Comparison of ENCODE assay signal across 8 mouse cellular contexts in genomic region chr7:105743246-105743925, GRCm38 (mm10). TPM values are rescaled to one million over a fixed set of nuclear protein-coding genes. Genes with fewer than 3 reads are reported as not detected.
DNase-seq lines count a peak whose midpoint lies in the region; ATAC-seq and TF ChIP-seq lines count a peak whose summit lies in the region.
"Not testable (repeated sequence)": the region's sequence is repeated elsewhere in the genome, so short reads cannot be mapped to it uniquely, and the experiment has no call there.

No protein-coding gene starts in this region.

- H3K36me3 ChIP-seq in C2C12 (ENCODE audit: control insufficient read depth, insufficient read depth): peaks cover 44% of the 10 kb centered on the region
- peaks cover 43% of the 10 kb centered on the region for H3K36me3 ChIP-seq in forebrain, embryonic 14.5 days (ENCODE audit: control insufficient read depth, insufficient read depth, low read length)
- H3K36me3 ChIP-seq in heart, embryonic 16.5 days (ENCODE audit: control insufficient read depth, insufficient read depth): peaks cover 25% of the 10 kb centered on the region
- peaks cover 50% of the 10 kb centered on the region for H3K36me3 ChIP-seq in intestine, postnatal 0 days (ENCODE audit: control insufficient read depth, insufficient read depth)
- peaks cover 55% of the 10 kb centered on the region for H3K36me3 ChIP-seq in limb, embryonic 15.5 days
- peaks cover 32% of the 10 kb centered on the region; the same call in 1 of the 2 replicates for H3K36me3 ChIP-seq in lung, postnatal 0 days (ENCODE audit: insufficient read depth, low read length)
- peaks cover 54% of the 10 kb centered on the region for H3K36me3 ChIP-seq in neural tube, embryonic 12.5 days

- peak overlapping the region; percentile 93 for H3K9ac ChIP-seq in forebrain, embryonic 14.5 days (ENCODE audit: low read length)
- peak overlapping the region; percentile 95 for H3K9ac ChIP-seq in heart, embryonic 16.5 days (ENCODE audit: low read length)
- H3K9ac ChIP-seq in intestine, postnatal 0 days (ENCODE audit: low read depth, low read length): peak overlapping the region; percentile 89
- H3K9ac ChIP-seq in limb, embryonic 15.5 days: peak overlapping the region; percentile 91
- H3K9ac ChIP-seq in lung, postnatal 0 days (replicated peaks; ENCODE audit: low read depth): peak overlapping the region; percentile 91
- H3K9ac ChIP-seq in neural tube, embryonic 12.5 days: peak overlapping the region; percentile 97

- not testable (repeated sequence) for DNase-seq in forebrain, embryonic 14.5 days (ENCODE audit: low spot score); lung, postnatal 0 days (ENCODE audit: low spot score)

- peak overlapping the region; percentile 63 for H3K4me3 ChIP-seq in C2C12 (ENCODE audit: insufficient read depth, poor library complexity, severe bottlenecking)
- H3K4me3 ChIP-seq in cortical plate, adult 2 months (ENCODE audit: insufficient read depth, low read length): peak overlapping the region; percentile 84
- peak overlapping the region; percentile 98 for H3K4me3 ChIP-seq in forebrain, embryonic 14.5 days (ENCODE audit: low read depth, low read length)
- H3K4me3 ChIP-seq in heart, embryonic 16.5 days (ENCODE audit: low read length): peak overlapping the region; percentile 90
- peak overlapping the region; percentile 83 for H3K4me3 ChIP-seq in intestine, postnatal 0 days (ENCODE audit: low read depth, low read length)
- peak overlapping the region; percentile 81 for H3K4me3 ChIP-seq in limb, embryonic 15.5 days
- peak overlapping the region; percentile 85 for H3K4me3 ChIP-seq in lung, postnatal 0 days (ENCODE audit: low read depth, low read length)
- peak overlapping the region; percentile 99 for H3K4me3 ChIP-seq in neural tube, embryonic 12.5 days

- H3K79me3 ChIP-seq in C2C12 (ENCODE audit: low read depth): peaks cover 19% of the 10 kb centered on the region

- ATAC-seq in forebrain, embryonic 14.5 days; heart, embryonic 16.5 days (replicated peaks; ENCODE audit: extremely low read depth, insufficient read depth, low FRiP score); intestine, postnatal 0 days; limb, embryonic 15.5 days (ENCODE audit: insufficient number of reproducible peaks, low FRiP score, low TSS enrichment, low read depth); lung, postnatal 0 days; neural tube, embryonic 12.5 days (ENCODE audit: low FRiP score, low read depth): not testable (repeated sequence)

- TF ChIP-seq EP300 in lung, postnatal 0 days (IDR thresholded peaks at IDR 0.05): not testable (repeated sequence)

- not testable (repeated sequence) for TF ChIP-seq POLR2A in cortical plate, adult 2 months (IDR thresholded peaks at IDR 0.05; ENCODE audit: extremely low read depth, insufficient read depth, low read length)

- H3K27me3 ChIP-seq in C2C12 (ENCODE audit: control insufficient read depth, insufficient read depth, insufficient read length); forebrain, embryonic 14.5 days (replicated peaks; ENCODE audit: control insufficient read depth, insufficient read depth, low read length); heart, embryonic 16.5 days (ENCODE audit: control insufficient read depth, insufficient read depth, low read length); intestine, postnatal 0 days (replicated peaks; ENCODE audit: control insufficient read depth, insufficient read depth, low read length); limb, embryonic 15.5 days; lung, postnatal 0 days (replicated peaks; ENCODE audit: insufficient read depth, low read length); neural tube, embryonic 12.5 days (replicated peaks): not testable (repeated sequence)

- TF ChIP-seq CTCF in C2C12 (IDR thresholded peaks at IDR 0.05; ENCODE audit: control insufficient read depth, insufficient read depth, insufficient read length); cortical plate, adult 2 months (IDR thresholded peaks at IDR 0.05; ENCODE audit: extremely low read depth, insufficient read depth, low read length); intestine, postnatal 0 days (IDR thresholded peaks at IDR 0.05; ENCODE audit: low read depth); lung, postnatal 0 days (IDR thresholded peaks at IDR 0.05): not testable (repeated sequence)

- peak overlapping the region; percentile 86 for H3K4me2 ChIP-seq in forebrain, embryonic 14.5 days (ENCODE audit: low read length)
- peak overlapping the region; percentile 91 for H3K4me2 ChIP-seq in heart, embryonic 16.5 days (ENCODE audit: low read depth, low read length)
- peak overlapping the region; percentile 95 for H3K4me2 ChIP-seq in intestine, postnatal 0 days (replicated peaks; ENCODE audit: low read depth)
- peak overlapping the region; percentile 89 for H3K4me2 ChIP-seq in limb, embryonic 15.5 days
- peak overlapping the region; percentile 97 for H3K4me2 ChIP-seq in lung, postnatal 0 days (replicated peaks; ENCODE audit: low read depth, low read length)
- peak overlapping the region; percentile 92 for H3K4me2 ChIP-seq in neural tube, embryonic 12.5 days (replicated peaks)

- 0 out of 2 replicates have a peak overlapping the region, but pooled peaks have one; percentile 17 for H3K27ac ChIP-seq in cortical plate, adult 2 months (ENCODE audit: insufficient read depth, low read length)
- not testable (repeated sequence) for H3K27ac ChIP-seq in forebrain, embryonic 14.5 days (ENCODE audit: low read depth, low read length); neural tube, embryonic 12.5 days
- H3K27ac ChIP-seq in heart, embryonic 16.5 days (ENCODE audit: low read length): peak overlapping the region; percentile 87
- H3K27ac ChIP-seq in intestine, postnatal 0 days (ENCODE audit: low read depth, low read length): peak overlapping the region; percentile 71
- H3K27ac ChIP-seq in limb, embryonic 15.5 days: peak overlapping the region; percentile 65; the same call in 1 of the 2 replicates
- peak overlapping the region; percentile 84 for H3K27ac ChIP-seq in lung, postnatal 0 days (ENCODE audit: low read length)

- peak overlapping the region; percentile 93 for H3ac ChIP-seq in C2C12 (ENCODE audit: control insufficient read depth, insufficient read length, low read depth)

- H3K4me1 ChIP-seq in cortical plate, adult 2 months (ENCODE audit: control insufficient read depth, insufficient read depth, low read length); forebrain, embryonic 14.5 days (ENCODE audit: control insufficient read depth, insufficient read depth, low read length); intestine, postnatal 0 days (replicated peaks; ENCODE audit: control insufficient read depth, insufficient read depth, low read length); lung, postnatal 0 days (ENCODE audit: insufficient read depth, low read depth, low read length): not testable (repeated sequence)
- H3K4me1 ChIP-seq in heart, embryonic 16.5 days (ENCODE audit: control insufficient read depth, insufficient read depth, low read length): peaks cover 23% of the 10 kb centered on the region
- H3K4me1 ChIP-seq in limb, embryonic 15.5 days: peaks cover 27% of the 10 kb centered on the region
- peaks cover 15% of the 10 kb centered on the region for H3K4me1 ChIP-seq in neural tube, embryonic 12.5 days

- 31% methylated on average over 20 of the region's 20 CpGs for WGBS in forebrain, embryonic 14.5 days
- 32% methylated on average over 20 of the region's 20 CpGs for WGBS in heart, embryonic 16.5 days
- whole genome bisulfite sequencing in intestine, postnatal 0 days: 29% methylated on average over 20 of the region's 20 CpGs
- WGBS in limb, embryonic 15.5 days: 35% methylated on average over 20 of the region's 20 CpGs
- WGBS in lung, postnatal 0 days: 30% methylated on average over 20 of the region's 20 CpGs
- WGBS in neural tube, embryonic 12.5 days: 34% methylated on average over 20 of the region's 20 CpGs

- H3K9me3 ChIP-seq in forebrain, embryonic 14.5 days (replicated peaks; ENCODE audit: control insufficient read depth, low read length); heart, embryonic 16.5 days (replicated peaks; ENCODE audit: control insufficient read depth, low read length); intestine, postnatal 0 days (ENCODE audit: control insufficient read depth); limb, embryonic 15.5 days; lung, postnatal 0 days (ENCODE audit: low read length); neural tube, embryonic 12.5 days: not testable (repeated sequence)

- peaks cover 45% of the 10 kb centered on the region for H3K79me2 ChIP-seq in C2C12 (ENCODE audit: control insufficient read depth, insufficient read depth)

RNA-seq across cellular contexts. Expression of gene Taf10, which starts 0.8 kb away (rescaled TPM):
- polyA plus RNA-seq in C2C12 (2012; fragmentation: generic; extraction: Trizol): 327 TPM
- 174 and 179 TPM in 2 replicates for polyA plus RNA-seq in cortical plate, adult 2 months (2012; rRNA removed)
- 116 and 164 TPM in 2 replicates for polyA plus RNA-seq in forebrain, embryonic 14.5 days (2014; fragmentation: Nextera tagmentation; extraction: Ambion mirVana)
- 89.0 and 94.2 TPM in 2 replicates for polyA plus RNA-seq in heart, embryonic 16.5 days (2015; fragmentation: Nextera tagmentation; extraction: Ambion mirVana)
- polyA plus RNA-seq in intestine, postnatal 0 days (2015; fragmentation: Nextera tagmentation; extraction: Ambion mirVana): 164 and 168 TPM in 2 replicates
- 80.1 and 104 TPM in 2 replicates for polyA plus RNA-seq in limb, embryonic 15.5 days (2015; fragmentation: Nextera tagmentation; extraction: Ambion mirVana)
- polyA plus RNA-seq in lung, postnatal 0 days (2015; fragmentation: Nextera tagmentation; extraction: Ambion mirVana): 111 and 121 TPM in 2 replicates
- 165 and 171 TPM in 2 replicates for polyA plus RNA-seq in neural tube, embryonic 12.5 days (2016; fragmentation: Nextera tagmentation; extraction: Ambion mirVana)

RNA-seq across cellular contexts. Expression of gene Rrp8, which starts 6.2 kb away (rescaled TPM):
- polyA plus RNA-seq in C2C12 (2012; fragmentation: generic; extraction: Trizol): 35.8 TPM
- 8.4 and 10.0 TPM in 2 replicates for polyA plus RNA-seq in cortical plate, adult 2 months (2012; rRNA removed)
- polyA plus RNA-seq in forebrain, embryonic 14.5 days (2014; fragmentation: Nextera tagmentation; extraction: Ambion mirVana): 19.3 and 20.3 TPM in 2 replicates
- polyA plus RNA-seq in heart, embryonic 16.5 days (2015; fragmentation: Nextera tagmentation; extraction: Ambion mirVana): 21.7 and 22.2 TPM in 2 replicates
- 12.7 and 15.0 TPM in 2 replicates for polyA plus RNA-seq in intestine, postnatal 0 days (2015; fragmentation: Nextera tagmentation; extraction: Ambion mirVana)
- polyA plus RNA-seq in limb, embryonic 15.5 days (2015; fragmentation: Nextera tagmentation; extraction: Ambion mirVana): 36.4 and 41.8 TPM in 2 replicates
- 19.0 and 19.3 TPM in 2 replicates for polyA plus RNA-seq in lung, postnatal 0 days (2015; fragmentation: Nextera tagmentation; extraction: Ambion mirVana)
- 31.4 and 32.3 TPM in 2 replicates for polyA plus RNA-seq in neural tube, embryonic 12.5 days (2016; fragmentation: Nextera tagmentation; extraction: Ambion mirVana)

RNA-seq across cellular contexts. Expression of gene Ilk, which starts 7.0 kb away (rescaled TPM):
- 375 TPM for polyA plus RNA-seq in C2C12 (2012; fragmentation: generic; extraction: Trizol)
- polyA plus RNA-seq in cortical plate, adult 2 months (2012; rRNA removed): 153 TPM in 2 replicates
- polyA plus RNA-seq in forebrain, embryonic 14.5 days (2014; fragmentation: Nextera tagmentation; extraction: Ambion mirVana): 207 and 214 TPM in 2 replicates
- 403 and 415 TPM in 2 replicates for polyA plus RNA-seq in heart, embryonic 16.5 days (2015; fragmentation: Nextera tagmentation; extraction: Ambion mirVana)
- 173 and 178 TPM in 2 replicates for polyA plus RNA-seq in intestine, postnatal 0 days (2015; fragmentation: Nextera tagmentation; extraction: Ambion mirVana)
- polyA plus RNA-seq in limb, embryonic 15.5 days (2015; fragmentation: Nextera tagmentation; extraction: Ambion mirVana): 327 and 418 TPM in 2 replicates
- 378 and 390 TPM in 2 replicates for polyA plus RNA-seq in lung, postnatal 0 days (2015; fragmentation: Nextera tagmentation; extraction: Ambion mirVana)
- 220 and 230 TPM in 2 replicates for polyA plus RNA-seq in neural tube, embryonic 12.5 days (2016; fragmentation: Nextera tagmentation; extraction: Ambion mirVana)

RNA-seq across cellular contexts. Expression of gene Tpp1, which starts 8.6 kb away (rescaled TPM):
- polyA plus RNA-seq in C2C12 (2012; fragmentation: generic; extraction: Trizol): 41.6 TPM
- polyA plus RNA-seq in cortical plate, adult 2 months (2012; rRNA removed): 92.3 and 93.2 TPM in 2 replicates
- 41.1 and 44.3 TPM in 2 replicates for polyA plus RNA-seq in forebrain, embryonic 14.5 days (2014; fragmentation: Nextera tagmentation; extraction: Ambion mirVana)
- 74.6 and 77.5 TPM in 2 replicates for polyA plus RNA-seq in heart, embryonic 16.5 days (2015; fragmentation: Nextera tagmentation; extraction: Ambion mirVana)
- polyA plus RNA-seq in intestine, postnatal 0 days (2015; fragmentation: Nextera tagmentation; extraction: Ambion mirVana): 176 and 184 TPM in 2 replicates
- 74.3 and 75.9 TPM in 2 replicates for polyA plus RNA-seq in limb, embryonic 15.5 days (2015; fragmentation: Nextera tagmentation; extraction: Ambion mirVana)
- polyA plus RNA-seq in lung, postnatal 0 days (2015; fragmentation: Nextera tagmentation; extraction: Ambion mirVana): 107 and 110 TPM in 2 replicates
- 37.4 and 40.3 TPM in 2 replicates for polyA plus RNA-seq in neural tube, embryonic 12.5 days (2016; fragmentation: Nextera tagmentation; extraction: Ambion mirVana)

RNA-seq across cellular contexts. Expression of gene Dchs1, which starts 44.1 kb away (rescaled TPM):
- 1.8 TPM for polyA plus RNA-seq in C2C12 (2012; fragmentation: generic; extraction: Trizol)
- polyA plus RNA-seq in cortical plate, adult 2 months (2012; rRNA removed): 4.2 and 5.2 TPM in 2 replicates
- 18.3 and 21.7 TPM in 2 replicates for polyA plus RNA-seq in forebrain, embryonic 14.5 days (2014; fragmentation: Nextera tagmentation; extraction: Ambion mirVana)
- polyA plus RNA-seq in heart, embryonic 16.5 days (2015; fragmentation: Nextera tagmentation; extraction: Ambion mirVana): 3.1 and 4.3 TPM in 2 replicates
- polyA plus RNA-seq in intestine, postnatal 0 days (2015; fragmentation: Nextera tagmentation; extraction: Ambion mirVana): 2.2 and 2.4 TPM in 2 replicates
- 13.3 and 16.2 TPM in 2 replicates for polyA plus RNA-seq in limb, embryonic 15.5 days (2015; fragmentation: Nextera tagmentation; extraction: Ambion mirVana)
- 3.0 and 3.4 TPM in 2 replicates for polyA plus RNA-seq in lung, postnatal 0 days (2015; fragmentation: Nextera tagmentation; extraction: Ambion mirVana)
- polyA plus RNA-seq in neural tube, embryonic 12.5 days (2016; fragmentation: Nextera tagmentation; extraction: Ambion mirVana): 20.4 and 20.6 TPM in 2 replicates
